Mouse (Mus musculus) gastrocnemius, postnatal 4 days (tissue): Measurements from ENCODE around the gene Opn3. TPM values are rescaled to one million over a fixed set of nuclear protein-coding genes. Genes with fewer than 3 reads are reported as not detected.

Experiments used
- DNase-seq, 2 experiments: peaks; one replicate each; pipeline ENCODE4 v3.0.0; 2021 to 2022; ENCODE audit warnings: low spot score in 2 of 2, mixed read lengths in 2 of 2
- long read RNA-seq, 2 experiments: library from polyadenylated mRNA; stranded (forward); transcript quantifications; one replicate each; pipeline ENCODE4 v2.0.0; 2021
- total RNA-seq, 2 experiments: library from RNA; stranded (reverse); gene quantifications; 2 replicates each; pipeline ENCODE4 v1.2.3; 2021

The Opn3 gene
- total RNA-seq: 1 to 10 TPM; 5.4 to 7.5 TPM
- long read RNA-seq, experiment 1, transcript Opn3-201 (4 exons, 1,913 nt): major isoform, 14 of 15 reads
- long read RNA-seq, experiment 1, partial matches to known transcripts: 0 of 15 reads
- long read RNA-seq, experiment 1, other reads (novel, unspliced or antisense): 1 of 15 reads
- long read RNA-seq, experiment 2, transcript Opn3-201 (4 exons, 1,913 nt): major isoform, 19 of 19 reads
- long read RNA-seq, experiment 2, partial matches to known transcripts: 0 of 19 reads
- long read RNA-seq, experiment 2, other reads (novel, unspliced or antisense): 0 of 19 reads

DNA sequence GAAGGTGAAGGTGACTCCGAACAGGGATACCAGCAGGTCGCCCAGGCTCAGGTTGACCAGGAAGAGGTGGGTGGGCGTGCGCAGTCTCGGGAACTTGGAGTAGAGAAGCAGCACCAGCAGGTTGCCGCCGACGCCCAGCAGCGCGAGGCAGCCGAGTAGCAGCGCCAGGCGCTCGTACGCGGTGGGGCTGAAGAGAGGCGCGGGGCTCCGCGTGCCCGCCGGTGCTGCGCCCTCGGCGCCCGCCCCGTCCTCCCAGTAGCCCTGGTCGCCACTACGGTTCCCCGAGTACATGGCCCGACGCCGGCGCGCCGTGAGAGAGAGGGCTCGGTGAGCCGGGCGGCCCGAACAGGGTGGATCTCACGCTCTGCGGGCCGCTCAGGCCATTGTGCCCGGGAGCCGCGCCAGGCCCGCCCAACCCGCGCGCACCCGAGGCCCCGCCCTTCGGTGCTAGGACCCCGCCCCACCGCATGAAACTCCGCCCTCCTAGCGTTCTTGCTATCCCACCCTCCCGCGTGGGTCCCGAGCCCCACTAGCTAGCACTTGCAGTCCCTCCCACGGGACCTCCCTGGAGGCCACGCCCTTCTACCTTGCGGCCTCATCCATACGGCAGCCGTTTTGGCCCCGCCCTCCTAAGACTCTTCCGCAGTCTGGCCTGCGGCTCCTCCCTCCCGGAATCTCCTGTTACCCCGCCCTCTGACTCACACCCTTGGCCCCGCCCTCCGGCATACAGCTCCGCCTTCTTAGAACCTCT, at the start of gene Opn3, which contains the start of gene Chml:
TSS of gene Opn3 (minus strand) at position 531 of the 751 bp plus-strand sequence.
TSS of gene Chml (minus strand) at position 656 of the 751 bp plus-strand sequence.
- peak; percentile 92 to 97 for DNase-seq

DNA sequence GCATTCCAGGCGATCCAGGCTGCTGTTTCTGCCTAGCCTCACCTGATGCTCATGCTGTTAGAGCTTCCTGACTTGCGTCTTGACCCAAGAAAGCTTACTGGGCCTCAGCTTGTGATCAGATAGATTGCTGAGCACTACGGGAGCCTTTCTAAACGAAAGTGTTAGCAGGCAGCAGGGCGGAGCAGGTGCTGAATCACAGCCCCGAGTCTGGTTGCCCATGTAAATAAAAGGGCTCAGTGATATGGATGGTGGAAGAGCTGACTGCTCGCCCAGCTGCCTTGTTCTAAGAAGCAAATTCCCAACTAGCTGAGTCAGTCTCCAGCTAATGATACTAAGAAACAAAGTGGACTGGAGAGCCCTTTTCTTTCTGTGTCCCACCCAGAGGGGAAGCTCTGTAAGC, 33.2 kb upstream of the Opn3 start:
- DNase-seq: no peak

DNA sequence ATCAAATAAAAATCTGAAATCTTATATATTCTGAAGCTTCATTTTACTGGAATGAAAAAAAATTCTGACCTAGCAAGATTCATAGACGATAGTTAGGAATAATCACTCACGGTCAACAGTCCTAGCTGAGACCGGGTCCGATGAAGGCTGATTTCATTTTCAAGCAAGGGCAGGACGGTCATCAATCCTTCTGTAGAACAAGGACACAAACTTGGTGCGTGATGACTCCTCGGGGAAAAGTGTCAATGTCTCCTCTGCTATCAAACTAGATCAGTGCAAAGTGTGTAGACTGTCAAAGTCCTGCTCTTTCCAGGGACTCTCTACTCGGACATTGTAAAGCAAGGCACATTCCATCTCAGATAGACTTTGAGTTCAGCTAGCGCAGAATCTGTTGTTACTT, 24.3 kb upstream of the Opn3 start:
- no peak for DNase-seq

DNA sequence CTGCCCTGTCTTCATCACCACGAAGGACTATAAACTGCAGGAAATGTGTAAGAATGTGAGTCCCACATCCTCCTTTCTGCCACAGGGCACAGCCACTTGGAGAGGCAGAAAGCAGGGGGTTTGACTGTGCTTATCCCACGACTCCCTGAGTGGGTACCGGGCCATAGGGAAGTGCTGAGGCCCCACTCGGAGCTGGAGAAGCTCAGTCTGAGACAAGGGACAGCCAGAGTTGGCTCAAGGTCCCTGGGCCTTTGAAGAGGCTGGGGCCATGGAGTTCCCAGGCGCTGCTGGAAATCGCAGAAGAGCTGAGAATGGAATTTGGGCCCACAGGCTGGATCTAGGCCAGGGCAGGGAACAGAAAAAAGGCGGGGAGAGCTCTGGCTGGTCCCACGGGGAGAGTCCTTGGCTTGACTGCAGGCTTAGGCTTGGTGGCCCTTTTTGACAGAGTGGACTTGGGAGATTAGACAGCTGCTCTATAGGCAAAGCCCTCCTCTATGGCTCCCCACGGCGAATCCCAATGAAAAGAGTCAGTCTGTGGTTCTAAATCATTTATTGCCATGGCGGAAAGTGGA, 19.8 kb upstream of the Opn3 start:
- peak in 1 of 2 experiments; percentile 9 for DNase-seq

DNA sequence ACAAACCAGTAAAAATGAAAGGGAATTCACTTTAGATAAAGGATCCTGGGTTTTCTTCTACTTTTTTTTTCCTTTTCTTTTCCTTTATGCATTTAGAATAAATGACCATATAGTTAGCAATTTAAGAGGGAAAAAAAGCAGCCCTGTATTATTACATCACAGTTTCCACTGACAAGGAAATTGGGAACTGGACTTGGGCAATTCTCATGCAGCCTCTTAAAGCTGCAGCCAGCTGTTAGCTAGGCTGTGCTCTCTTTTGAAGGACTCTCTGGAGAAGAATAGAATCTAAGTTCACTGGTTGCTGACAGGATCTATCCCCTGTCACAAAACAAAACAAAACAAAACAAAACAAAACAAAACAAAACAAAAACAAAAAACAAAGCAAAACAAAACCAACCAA, 15.4 kb upstream of the Opn3 start:
- no peak for DNase-seq

DNA sequence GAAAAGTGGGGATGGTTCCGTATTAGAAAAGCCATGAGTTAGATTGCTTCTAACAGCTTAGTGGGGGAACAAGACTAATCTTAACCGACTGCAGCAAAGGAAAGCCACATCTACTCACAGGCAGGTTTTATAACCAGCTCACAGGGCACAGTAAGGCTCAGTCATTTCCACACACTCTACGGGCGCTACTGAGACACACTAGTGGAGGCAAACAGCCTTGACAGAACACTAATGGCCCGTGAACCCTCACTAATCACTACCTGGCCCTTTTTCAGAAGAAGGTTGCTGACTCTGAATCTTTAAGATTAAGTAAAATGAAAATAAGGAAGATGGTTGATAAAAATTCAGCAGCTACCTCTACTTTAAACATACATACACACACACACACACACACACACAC, 15.0 kb upstream of the Opn3 start:
- DNase-seq: no peak

DNA sequence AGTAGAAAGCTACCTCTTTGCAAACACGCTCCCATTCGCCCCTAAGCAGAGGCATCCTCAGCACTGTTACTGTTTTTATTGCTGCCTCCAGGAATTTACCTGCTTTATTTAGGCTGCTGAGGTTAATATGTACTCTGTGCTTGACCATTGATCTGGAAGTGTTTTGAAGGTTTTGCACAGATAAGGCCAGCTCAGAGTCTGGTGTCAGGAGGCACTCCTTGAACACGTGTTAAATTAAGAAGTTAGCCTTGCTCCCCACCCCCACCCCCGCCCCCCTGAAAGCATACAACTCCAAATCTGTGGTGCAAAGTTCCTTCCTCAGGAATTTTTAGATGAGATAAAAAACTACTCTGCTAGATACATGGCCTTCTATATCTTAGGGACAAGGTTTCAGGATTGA, 8.6 kb upstream of the Opn3 start:
- no peak for DNase-seq

DNA sequence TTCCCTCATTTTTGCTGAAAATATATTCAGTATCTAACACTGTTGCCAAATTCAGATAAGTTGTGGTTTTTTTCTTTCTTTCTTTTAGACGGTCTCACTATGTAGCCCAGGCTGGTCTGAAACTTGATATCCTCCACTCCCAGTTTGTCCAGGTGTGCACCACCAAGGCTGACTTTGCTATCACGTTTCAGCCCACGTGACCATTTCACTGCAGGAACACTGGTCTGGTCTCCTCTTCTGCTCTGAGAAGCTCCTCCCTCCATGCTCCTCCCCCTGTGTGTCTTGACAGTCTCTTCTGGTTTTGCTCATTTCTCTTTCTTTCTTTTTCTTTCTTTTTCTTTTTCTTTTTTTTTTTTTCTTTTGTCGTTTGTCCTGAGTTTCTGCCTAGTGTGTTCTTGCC, 7.2 kb upstream of the Opn3 start:
- DNase-seq: no peak

DNA sequence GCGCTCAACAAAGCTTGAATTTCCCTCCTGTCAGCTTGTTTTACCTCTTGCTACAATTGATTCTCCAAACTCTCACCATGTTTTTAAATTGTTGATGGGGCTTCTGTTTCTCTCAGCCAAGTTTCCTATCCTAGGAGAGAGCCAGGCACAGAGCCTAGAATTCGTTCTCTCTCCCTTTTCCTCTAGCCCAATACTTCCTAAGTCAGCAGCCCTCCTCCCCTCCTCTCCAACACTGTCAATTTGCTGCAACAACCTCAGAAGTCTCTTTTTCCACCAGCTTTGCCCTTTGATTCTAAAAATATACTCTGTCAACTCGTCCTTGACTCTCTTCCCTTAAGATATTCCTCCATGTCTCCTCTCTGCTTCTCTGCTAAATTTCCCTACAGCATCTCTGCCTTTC, 6.8 kb upstream of the Opn3 start:
- DNase-seq: no peak

DNA sequence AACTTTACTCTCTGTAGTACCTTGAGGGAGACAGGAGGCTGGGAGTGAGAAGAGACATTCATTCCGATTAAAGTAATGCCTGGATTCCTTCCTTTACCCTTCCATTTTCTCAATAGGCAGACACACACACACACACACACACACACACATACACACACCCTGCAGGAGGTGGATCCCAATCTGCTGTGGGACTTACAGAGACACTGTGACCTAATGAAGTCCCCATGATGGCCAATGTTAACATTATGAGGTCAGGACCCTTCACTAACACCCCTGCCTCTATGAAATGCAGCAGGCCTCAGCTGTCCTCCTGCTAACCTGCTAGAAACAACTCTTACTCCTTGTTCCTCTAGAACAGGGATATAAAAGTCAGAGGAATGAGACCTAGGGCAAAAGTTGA, 5.7 kb upstream of the Opn3 start, which contains the start of gene Wdr64:
TSS of gene Wdr64 (plus strand) at position 301 of the 400 bp plus-strand sequence.
- DNase-seq: no peak

DNA sequence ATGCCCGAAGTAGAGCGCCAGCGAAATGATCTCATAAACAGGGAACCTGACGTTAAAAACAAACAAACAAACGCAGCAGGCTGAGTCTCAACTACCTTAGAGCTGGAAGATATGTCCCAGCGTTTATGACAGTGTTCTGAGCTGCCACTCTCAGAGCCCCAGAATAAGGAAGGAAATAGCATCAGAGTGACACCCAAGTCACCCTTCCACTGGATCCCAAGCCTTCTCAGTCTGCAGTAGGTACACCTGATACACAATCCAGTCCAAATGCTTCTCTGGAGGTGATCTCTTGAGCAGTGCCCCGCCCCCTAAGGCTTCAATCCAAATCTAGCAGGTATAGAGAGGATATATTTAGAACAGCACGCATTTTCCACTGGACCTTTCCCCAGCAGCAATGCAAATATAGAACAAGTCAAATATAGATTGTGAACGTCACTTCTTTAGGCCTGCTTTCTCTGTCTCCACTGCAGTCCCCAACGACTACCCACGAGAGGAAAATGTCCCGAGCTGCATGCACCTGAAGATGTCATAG, 919 bp upstream of the Opn3 start:
- no peak for DNase-seq

DNA sequence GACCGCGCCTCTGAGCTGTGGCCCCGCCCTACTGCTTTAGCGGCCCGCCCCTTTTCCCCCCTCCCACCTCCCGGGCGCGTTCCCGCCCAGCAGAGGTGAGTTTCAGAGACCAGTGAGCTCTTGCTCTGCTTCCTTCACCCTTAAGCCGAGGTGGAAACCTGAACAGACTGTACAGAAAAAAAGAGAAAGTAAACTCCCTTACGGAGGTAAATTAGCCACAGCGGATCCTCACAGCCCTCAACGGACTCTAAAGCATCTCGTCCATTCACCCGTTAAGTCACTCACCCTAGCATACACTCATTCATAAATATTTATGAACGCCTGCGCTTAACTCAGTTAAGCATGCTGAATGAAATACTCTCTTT, 403 bp upstream of the Opn3 start:
- no peak for DNase-seq

DNA sequence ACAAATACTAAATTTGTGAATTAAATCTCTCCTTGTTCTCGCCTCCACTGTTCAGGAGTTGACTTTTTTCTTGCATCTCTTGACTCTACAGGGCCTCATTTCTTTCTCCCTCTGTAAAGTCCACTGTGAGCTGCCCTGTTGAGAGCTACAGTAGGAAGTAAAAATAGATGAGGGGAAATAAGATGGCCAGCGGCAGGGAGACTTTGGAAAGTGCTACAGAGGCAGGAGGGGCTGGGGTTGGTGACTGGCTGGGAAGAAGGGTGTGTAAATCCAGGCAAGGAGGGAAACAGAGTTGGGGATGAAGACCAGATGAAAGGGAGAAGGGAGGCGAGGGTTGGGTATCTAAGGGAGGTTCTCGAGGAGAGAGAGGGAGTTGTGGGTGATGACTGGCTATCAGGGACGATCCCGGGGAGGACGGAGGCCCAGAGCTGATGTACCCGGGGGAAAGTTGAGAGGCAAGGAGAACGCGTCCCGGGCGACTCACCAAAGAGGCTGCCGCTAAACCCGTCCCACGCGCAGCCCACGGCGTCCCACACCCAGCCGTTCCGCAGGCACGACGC, 810 bp downstream of the Opn3 start:
- peak in 1 of 2 experiments; percentile 13 for DNase-seq

DNA sequence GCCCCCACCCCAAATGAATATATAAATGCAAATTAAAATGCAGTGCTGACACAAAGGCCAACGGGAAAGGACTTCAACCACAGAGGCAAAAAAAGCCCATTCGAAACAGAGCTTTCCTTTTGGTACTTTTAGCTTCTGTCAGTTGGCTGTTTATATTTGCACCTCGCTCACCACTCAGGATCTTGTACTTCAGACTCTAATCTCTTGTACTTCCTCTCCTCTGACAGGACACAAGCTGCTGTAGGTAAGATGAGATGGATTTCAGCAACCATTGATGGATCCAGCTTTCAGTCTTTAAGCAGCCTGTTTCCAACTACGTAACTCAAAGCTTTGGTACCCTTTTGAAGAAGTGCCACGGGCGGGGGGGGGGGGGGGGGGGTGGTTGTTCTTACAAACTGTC, 11.6 kb downstream of the Opn3 start:
- no peak for DNase-seq

DNA sequence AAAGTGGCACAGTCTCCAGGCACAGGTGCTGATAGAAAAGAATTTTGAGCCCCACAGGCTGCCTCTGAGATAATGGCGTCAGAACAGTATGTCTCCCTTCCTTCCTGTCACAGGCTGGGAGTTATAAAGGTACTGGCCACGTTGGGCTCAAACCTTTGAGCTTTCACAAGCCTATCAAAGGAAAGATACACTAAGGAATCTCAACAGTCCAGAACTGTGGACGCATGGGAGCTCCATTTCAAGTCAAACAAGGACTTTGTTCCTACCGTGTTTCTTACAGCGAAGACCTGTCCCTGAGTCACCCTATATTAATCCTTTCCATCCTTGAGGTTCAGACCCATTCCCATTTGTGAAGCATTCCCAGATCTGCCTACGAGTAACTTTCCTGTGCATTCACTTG, 15.1 kb downstream of the Opn3 start:
- DNase-seq: no peak

DNA sequence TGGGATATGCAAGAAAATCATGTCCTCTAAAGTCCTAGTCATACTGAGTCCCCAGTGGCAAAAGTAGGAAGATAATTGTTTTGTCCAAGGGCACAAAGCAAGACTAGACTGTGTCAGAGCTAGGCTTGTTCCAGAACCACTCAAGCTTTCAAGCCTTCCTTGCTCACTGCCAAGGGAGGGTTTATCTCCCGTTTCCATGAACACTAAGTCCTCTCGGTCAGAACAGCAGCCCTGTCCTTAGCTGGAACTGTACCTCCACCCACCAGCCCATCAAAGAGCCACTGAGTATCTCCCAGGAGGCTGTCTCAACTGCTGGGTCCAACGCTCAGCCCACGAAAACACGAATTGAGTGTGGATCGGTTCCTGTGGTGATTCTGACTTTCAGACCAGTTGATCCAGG, 17.5 kb downstream of the Opn3 start:
- DNase-seq: no peak

DNA sequence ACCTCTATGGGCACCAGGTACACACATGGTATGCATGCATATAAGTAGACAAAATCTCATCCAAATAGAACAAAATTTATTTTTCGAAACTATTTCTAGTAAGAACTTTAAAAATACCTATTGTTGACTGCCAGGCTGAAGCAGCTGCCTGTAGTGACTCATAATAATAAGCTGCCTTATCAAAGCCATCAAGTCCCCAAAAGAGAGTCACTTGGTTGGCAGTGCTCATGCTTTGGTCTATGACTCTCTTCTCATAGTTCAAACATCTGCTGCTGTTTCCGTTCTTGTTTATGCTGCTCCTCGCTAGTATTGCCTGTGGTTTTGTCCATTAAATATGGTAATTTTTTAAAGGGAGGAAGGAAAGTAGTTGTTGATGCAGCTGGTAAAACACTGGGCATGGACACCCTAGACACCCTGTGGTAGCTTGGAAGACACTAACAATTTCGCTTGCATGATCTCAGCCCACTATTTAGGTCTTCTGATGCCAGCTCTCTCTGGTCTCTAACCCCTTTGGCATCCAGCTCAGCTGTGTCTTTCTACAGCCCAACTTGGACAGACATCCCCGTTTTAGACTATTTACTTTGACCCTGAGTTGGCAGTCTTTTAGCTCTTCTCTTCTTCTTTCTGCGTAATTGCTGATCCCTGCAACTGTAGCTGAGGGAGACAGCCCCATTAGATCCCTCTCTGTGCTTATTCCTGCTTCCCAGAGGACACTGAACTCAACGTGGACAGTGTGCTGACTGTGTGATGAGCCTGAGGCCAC, 18.8 kb downstream of the Opn3 start:
- no peak for DNase-seq

DNA sequence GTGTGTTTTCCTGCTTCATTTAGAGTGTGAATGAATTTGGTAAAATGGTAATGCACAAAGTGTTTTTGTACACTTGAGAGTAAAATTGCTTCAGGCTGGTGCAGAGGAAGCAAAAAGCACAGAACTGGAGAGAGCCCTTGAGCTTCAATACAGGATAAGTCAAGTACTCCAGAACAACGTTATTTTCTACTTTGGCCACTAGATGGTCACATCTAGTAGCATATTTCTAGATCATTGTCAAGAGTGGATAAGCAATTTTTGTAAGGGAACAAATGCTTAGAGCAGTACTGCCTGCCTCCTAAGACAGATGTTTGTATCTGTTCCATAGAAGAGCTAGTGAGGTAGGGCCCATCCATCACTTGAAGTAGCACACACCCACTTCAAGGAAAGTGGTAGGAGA, 20.9 kb downstream of the Opn3 start:
- no peak for DNase-seq

DNA sequence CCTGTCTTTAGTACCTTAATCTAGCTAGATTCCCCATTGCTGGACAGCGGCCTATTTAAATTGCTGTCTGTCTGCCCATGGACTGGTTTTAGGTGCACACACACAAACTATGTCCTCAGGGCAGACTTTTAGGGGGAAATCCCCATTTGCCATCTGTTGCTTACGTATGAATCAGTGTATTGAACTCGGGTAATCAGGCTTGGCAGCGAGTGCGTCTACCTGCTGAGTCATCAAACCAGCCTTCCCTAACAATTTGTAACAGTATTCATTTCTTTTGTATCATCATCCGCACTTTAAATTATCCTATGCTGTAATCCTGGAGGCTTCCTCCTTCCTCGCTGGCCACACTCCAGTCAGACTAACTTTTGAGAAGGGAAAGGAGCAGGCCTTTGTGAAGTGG, 22.5 kb downstream of the Opn3 start:
- no peak for DNase-seq

DNA sequence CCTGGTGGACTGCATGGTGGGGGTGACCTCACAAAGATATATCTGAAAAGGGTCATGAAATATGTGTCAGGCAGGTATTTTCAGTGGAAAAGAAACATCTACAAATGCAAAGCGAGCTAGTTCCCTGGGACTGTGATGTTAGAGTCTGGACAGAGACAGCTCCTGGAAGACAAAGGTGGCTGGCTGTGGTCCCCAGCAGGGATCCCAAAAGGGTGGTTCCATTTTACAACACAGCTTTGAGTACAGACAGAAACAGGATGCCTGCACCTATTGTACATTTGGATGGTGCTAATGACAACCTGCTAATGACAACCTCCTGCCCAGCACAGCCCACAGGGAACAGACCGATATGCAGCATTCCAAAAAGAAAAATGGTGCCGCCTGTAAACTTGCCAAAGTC, 23.1 kb downstream of the Opn3 start:
- DNase-seq: no peak
